Mouse (Mus musculus): ENCODE data around the gene Bbc3. TPM values are rescaled to one million over a fixed set of nuclear protein-coding genes. Genes with fewer than 3 reads are reported as not detected.

The Bbc3 gene
- polyA plus RNA-seq, 1 experiment from 2014 or later = 8.3 TPM

- ATAC-seq (ENCODE audit: low FRiP score) = peak; percentile 94
- Histone ChIP-seq H3K27me3 (ENCODE audit: control insufficient read depth, insufficient read depth, low read length) (no peaks in the 10 kb centered on the region), H3K9me3 (ENCODE audit: control insufficient read depth, low read length) (no peaks in the 10 kb centered on the region), H3K4me3 (ENCODE audit: low read depth, low read length) (peak within 1 kb of the TSS; percentile 50), H3K9ac (ENCODE audit: low read length) (peak within 1 kb of the TSS; percentile 63), H3K4me1 (ENCODE audit: control insufficient read depth, insufficient read depth, low read length) (peaks cover 7% of the 10 kb centered on the region), H3K4me2 (peak within 1 kb of the TSS; percentile 36), H3K27ac (ENCODE audit: low read depth, low read length) (peak within 1 kb of the TSS; percentile 71), H3K36me3 (ENCODE audit: control insufficient read depth, insufficient read depth, low read length) (no peaks in the 10 kb centered on the region)
- peak; percentile 100 for DNase-seq (ENCODE audit: low spot score, missing footprints)
- whole genome bisulfite sequencing = under 1% methylated on average over 69 of the region's 70 CpGs
These were observed 21.9 kb upstream of the Bbc3 start, which contains the start of gene Ccdc9 for GRCm38 (mm10) chr7:16286026-16286961. Gene Ccdc9, minus strand, starts transcription at chr7:16286795.

DNA sequence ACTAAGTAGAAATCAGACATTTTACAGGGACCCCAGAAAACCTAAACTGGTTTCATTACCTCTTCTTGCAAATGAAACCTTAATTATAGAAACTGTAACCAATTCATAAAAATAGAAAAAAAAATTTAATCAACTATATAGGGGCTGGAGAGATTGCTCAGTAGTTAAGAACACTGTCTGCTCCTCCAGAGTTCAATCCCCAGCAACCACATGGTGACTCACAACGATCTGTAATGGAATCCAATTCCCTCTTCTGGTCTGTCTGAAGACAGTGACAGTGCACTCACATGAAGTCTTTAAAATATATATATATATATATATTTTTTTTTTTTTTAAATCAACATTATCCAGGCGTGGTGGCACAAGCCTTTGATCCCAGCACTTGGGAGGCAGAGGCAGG lies 21.2 kb upstream of the Bbc3 start:
- ATAC-seq (ENCODE audit: low FRiP score) (no peak), DNase-seq (ENCODE audit: low spot score, missing footprints) (no peak)
- Histone ChIP-seq H3K27ac (ENCODE audit: low read depth, low read length) (peak overlapping the region; percentile 71; the same call in 1 of the 2 replicates), H3K4me1 (ENCODE audit: control insufficient read depth, insufficient read depth, low read length) (peaks cover 7% of the 10 kb centered on the region), H3K9me3 (ENCODE audit: control insufficient read depth, low read length) (no peaks in the 10 kb centered on the region), H3K4me3 (ENCODE audit: low read depth, low read length) (peak overlapping the region; percentile 50), H3K36me3 (ENCODE audit: control insufficient read depth, insufficient read depth, low read length) (no peaks in the 10 kb centered on the region), H3K4me2 (peak overlapping the region; percentile 36), H3K27me3 (ENCODE audit: control insufficient read depth, insufficient read depth, low read length) (no peaks in the 10 kb centered on the region), H3K9ac (ENCODE audit: low read length) (peak overlapping the region; percentile 63)
- WGBS = 88% methylated on average over 2 of the region's 2 CpGs

GRCm38 (mm10) chr7:16287791-16288190 lies 20.4 kb upstream of the Bbc3 start:
- Histone ChIP-seq H3K9me3 (ENCODE audit: control insufficient read depth, low read length) (no peaks in the 10 kb centered on the region), H3K36me3 (ENCODE audit: control insufficient read depth, insufficient read depth, low read length) (no peaks in the 10 kb centered on the region), H3K4me1 (ENCODE audit: control insufficient read depth, insufficient read depth, low read length) (peaks cover 7% of the 10 kb centered on the region), H3K27ac (ENCODE audit: low read depth, low read length) (no peak overlapping the region), H3K4me3 (ENCODE audit: low read depth, low read length) (no peak overlapping the region), H3K27me3 (ENCODE audit: control insufficient read depth, insufficient read depth, low read length) (no peaks in the 10 kb centered on the region), H3K9ac (ENCODE audit: low read length) (no peak overlapping the region), H3K4me2 (no peak overlapping the region)
- DNase-seq (ENCODE audit: low spot score, missing footprints) = no peak
- WGBS = 64% methylated on average over 1 of the region's 1 CpGs
- ATAC-seq (ENCODE audit: low FRiP score) = no peak

GRCm38 (mm10) chr7:16294346-16294745 lies 13.8 kb upstream of the Bbc3 start:
- H3K9ac ChIP-seq (ENCODE audit: low read length) = no peak overlapping the region
- ATAC-seq (ENCODE audit: low FRiP score) (no peak; the same call in 1 of the 2 replicates), DNase-seq (ENCODE audit: low spot score, missing footprints) (peak; percentile 90)
- no peak overlapping the region for H3K27ac ChIP-seq (ENCODE audit: low read depth, low read length)
- 29% methylated on average over 4 of the region's 4 CpGs for WGBS
- no peak overlapping the region for H3K4me3 ChIP-seq (ENCODE audit: low read depth, low read length)
- peaks cover 19% of the 10 kb centered on the region for H3K4me1 ChIP-seq (ENCODE audit: control insufficient read depth, insufficient read depth, low read length)
- H3K9me3 ChIP-seq (ENCODE audit: control insufficient read depth, low read length) = no peaks in the 10 kb centered on the region
- peak overlapping the region; percentile 87; the same call in 1 of the 2 replicates for H3K4me2 ChIP-seq
- H3K36me3 ChIP-seq (ENCODE audit: control insufficient read depth, insufficient read depth, low read length) = no peaks in the 10 kb centered on the region
- H3K27me3 ChIP-seq (ENCODE audit: control insufficient read depth, insufficient read depth, low read length) = no peaks in the 10 kb centered on the region; the same call in 1 of the 2 replicates

- WGBS = under 1% methylated on average over 23 of the region's 23 CpGs
These were observed 13.4 kb upstream of the Bbc3 start for GRCm38 (mm10) chr7:16294837-16295236.

DNA sequence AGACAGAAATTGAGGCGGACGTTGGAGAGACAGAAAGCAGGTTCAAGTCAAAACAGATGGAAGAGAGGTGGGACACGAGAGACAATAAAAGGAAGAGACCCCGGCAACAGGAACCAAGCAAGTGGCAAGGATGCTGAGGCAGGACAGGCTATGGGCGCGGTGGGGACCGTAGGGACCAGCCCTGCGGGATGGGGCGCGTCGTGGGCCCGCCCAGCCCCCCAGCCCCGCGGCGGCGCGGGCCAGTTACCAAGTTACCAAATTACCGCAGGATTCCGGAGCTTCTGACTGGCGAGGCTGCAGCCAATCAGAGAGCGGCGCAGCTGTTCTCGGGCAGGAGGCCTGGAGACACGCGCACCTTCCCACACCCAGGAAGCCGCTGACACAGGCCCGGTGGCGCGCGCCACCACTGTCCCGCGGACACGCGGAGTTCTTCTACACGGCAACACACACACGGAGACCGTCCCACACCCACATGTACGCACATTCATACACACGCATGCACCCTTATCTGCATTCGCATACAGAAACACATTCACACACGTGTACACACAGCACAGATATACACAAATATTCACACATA lies 12.8 kb upstream of the Bbc3 start:
- ATAC-seq (ENCODE audit: low FRiP score) = peak; percentile 45
- H3K36me3 ChIP-seq (ENCODE audit: control insufficient read depth, insufficient read depth, low read length) = no peaks in the 10 kb centered on the region
- peak overlapping the region; percentile 68 for H3K9ac ChIP-seq (ENCODE audit: low read length)
- H3K4me1 ChIP-seq (ENCODE audit: control insufficient read depth, insufficient read depth, low read length) = peaks cover 23% of the 10 kb centered on the region
- H3K4me2 ChIP-seq = peak overlapping the region; percentile 87
- H3K27me3 ChIP-seq (ENCODE audit: control insufficient read depth, insufficient read depth, low read length) = no peaks in the 10 kb centered on the region; the same call in 1 of the 2 replicates
- WGBS = 1% methylated on average over 41 of the region's 41 CpGs
- peak overlapping the region; percentile 41 for H3K4me3 ChIP-seq (ENCODE audit: low read depth, low read length)
- H3K9me3 ChIP-seq (ENCODE audit: control insufficient read depth, low read length) = no peaks in the 10 kb centered on the region
- peak; percentile 92 for DNase-seq (ENCODE audit: low spot score, missing footprints)
- H3K27ac ChIP-seq (ENCODE audit: low read depth, low read length) = peak overlapping the region; percentile 72

More at GRCm38 (mm10) chr7:16294837-16295236, 13.4 kb upstream of the Bbc3 start:
- H3K27me3 ChIP-seq (ENCODE audit: control insufficient read depth, insufficient read depth, low read length) = no peaks in the 10 kb centered on the region; the same call in 1 of the 2 replicates
- H3K9ac ChIP-seq (ENCODE audit: low read length) = peak overlapping the region; percentile 68
- H3K4me2 ChIP-seq = peak overlapping the region; percentile 87
- peak overlapping the region; percentile 72 for H3K27ac ChIP-seq (ENCODE audit: low read depth, low read length)
- no peaks in the 10 kb centered on the region for H3K9me3 ChIP-seq (ENCODE audit: control insufficient read depth, low read length)
- peak overlapping the region; percentile 41 for H3K4me3 ChIP-seq (ENCODE audit: low read depth, low read length)
- DNase-seq (ENCODE audit: low spot score, missing footprints) (peak; percentile 100), ATAC-seq (ENCODE audit: low FRiP score) (peak; percentile 79)
- no peaks in the 10 kb centered on the region for H3K36me3 ChIP-seq (ENCODE audit: control insufficient read depth, insufficient read depth, low read length)
- peaks cover 19% of the 10 kb centered on the region for H3K4me1 ChIP-seq (ENCODE audit: control insufficient read depth, insufficient read depth, low read length)

DNA sequence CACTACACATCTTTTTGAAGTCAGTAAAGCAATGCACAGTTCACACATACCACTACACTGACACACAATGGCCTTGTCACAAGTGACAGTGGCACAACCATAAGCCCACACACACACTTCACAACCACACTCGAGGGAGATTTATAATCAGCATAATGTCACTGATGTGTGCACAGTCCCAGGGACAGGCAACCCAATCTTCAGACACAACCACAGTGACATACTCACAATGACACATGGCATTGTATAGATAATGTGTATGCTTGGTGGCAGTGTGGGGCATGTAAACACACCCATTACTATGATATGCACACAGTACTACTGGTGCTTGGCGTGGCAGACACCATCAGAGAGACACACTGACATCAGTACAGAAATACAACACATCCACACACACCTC lies 12.0 kb upstream of the Bbc3 start:
- Histone ChIP-seq H3K4me2 (no peak overlapping the region), H3K9ac (ENCODE audit: low read length) (no peak overlapping the region), H3K36me3 (ENCODE audit: control insufficient read depth, insufficient read depth, low read length) (no peaks in the 10 kb centered on the region), H3K9me3 (ENCODE audit: control insufficient read depth, low read length) (no peaks in the 10 kb centered on the region), H3K4me1 (ENCODE audit: control insufficient read depth, insufficient read depth, low read length) (peaks cover 23% of the 10 kb centered on the region), H3K27me3 (ENCODE audit: control insufficient read depth, insufficient read depth, low read length) (no peaks in the 10 kb centered on the region; the same call in 1 of the 2 replicates), H3K4me3 (ENCODE audit: low read depth, low read length) (no peak overlapping the region), H3K27ac (ENCODE audit: low read depth, low read length) (no peak overlapping the region)
- DNase-seq (ENCODE audit: low spot score, missing footprints) (no peak), ATAC-seq (ENCODE audit: low FRiP score) (no peak)
- 34% methylated on average over 2 of the region's 2 CpGs for WGBS

GRCm38 (mm10) chr7:16296766-16297390 lies 11.3 kb upstream of the Bbc3 start:
- Histone ChIP-seq H3K4me2 (peak overlapping the region; percentile 49), H3K4me3 (ENCODE audit: low read depth, low read length) (peak overlapping the region; percentile 22), H3K4me1 (ENCODE audit: control insufficient read depth, insufficient read depth, low read length) (peaks cover 23% of the 10 kb centered on the region), H3K9ac (ENCODE audit: low read length) (peak overlapping the region; percentile 26; the same call in 1 of the 2 replicates), H3K36me3 (ENCODE audit: control insufficient read depth, insufficient read depth, low read length) (no peaks in the 10 kb centered on the region), H3K27ac (ENCODE audit: low read depth, low read length) (no peak overlapping the region), H3K9me3 (ENCODE audit: control insufficient read depth, low read length) (no peaks in the 10 kb centered on the region), H3K27me3 (ENCODE audit: control insufficient read depth, insufficient read depth, low read length) (no peaks in the 10 kb centered on the region; the same call in 1 of the 2 replicates)
- ATAC-seq (ENCODE audit: low FRiP score) (no peak), DNase-seq (ENCODE audit: low spot score, missing footprints) (peak; percentile 96)
- 2% methylated on average over 22 of the region's 22 CpGs for WGBS
